Mouse (Mus musculus): ENCODE measurements around the gene Itfg2. TPM values are rescaled to one million over a fixed set of nuclear protein-coding genes. Genes with fewer than 3 reads are reported as not detected.
A peak's percentile ranks its signal among the peaks of the same experiment; 100 is the strongest.

The Itfg2 gene
- total and polyA plus RNA-seq, 2 experiments from 2014 or later, result 33.7 to 34.1 TPM

GRCm38 (mm10) chr6:128461606-128462005, 36.9 kb upstream of the Itfg2 start:
- Histone ChIP-seq H3K4me2 (ENCODE audit: low read depth, low read length) (no peak overlapping the region), H3K36me3 (ENCODE audit: insufficient read depth, low read length) (no peaks in the 10 kb centered on the region), H3K27me3 (ENCODE audit: insufficient read depth, low read length) (no peaks in the 10 kb centered on the region), H3K4me3 (ENCODE audit: low read length) (no peak overlapping the region), H3K4me1 (ENCODE audit: insufficient read depth, low read length) (no peaks in the 10 kb centered on the region), H3K27ac (no peak overlapping the region), H3K9me3 (ENCODE audit: low read length) (no peaks in the 10 kb centered on the region), H3K9ac (replicated peaks; ENCODE audit: low read length) (no peak overlapping the region)
- ATAC-seq, result no peak
- DNase-seq (ENCODE audit: low spot score), result no peak
- no peak for TF ChIP-seq CTCF (IDR thresholded peaks at IDR 0.05; ENCODE audit: low read depth)

GRCm38 (mm10) chr6:128460729-128461503, 36.2 kb upstream of the Itfg2 start:
- Histone ChIP-seq H3K9me3 (ENCODE audit: low read length) (no peaks in the 10 kb centered on the region), H3K27me3 (ENCODE audit: insufficient read depth, low read length) (no peaks in the 10 kb centered on the region), H3K4me3 (ENCODE audit: low read length) (no peak overlapping the region), H3K9ac (replicated peaks; ENCODE audit: low read length) (no peak overlapping the region), H3K4me2 (ENCODE audit: low read depth, low read length) (no peak overlapping the region), H3K36me3 (ENCODE audit: insufficient read depth, low read length) (no peaks in the 10 kb centered on the region), H3K27ac (no peak overlapping the region), H3K4me1 (ENCODE audit: insufficient read depth, low read length) (no peaks in the 10 kb centered on the region)
- no peak for TF ChIP-seq CTCF (IDR thresholded peaks at IDR 0.05; ENCODE audit: low read depth)
- WGBS, result 76% methylated on average over 14 of the region's 14 CpGs
- ATAC-seq (no peak), DNase-seq (ENCODE audit: low spot score) (no peak)

- WGBS, result 15% methylated on average over 2 of the region's 2 CpGs
- Histone ChIP-seq H3K4me1 (ENCODE audit: insufficient read depth, low read length) (no peaks in the 10 kb centered on the region), H3K36me3 (ENCODE audit: insufficient read depth, low read length) (no peaks in the 10 kb centered on the region), H3K4me2 (ENCODE audit: low read depth, low read length) (no peak overlapping the region), H3K27ac (no peak overlapping the region), H3K9ac (replicated peaks; ENCODE audit: low read length) (no peak overlapping the region), H3K4me3 (ENCODE audit: low read length) (no peak overlapping the region), H3K27me3 (ENCODE audit: insufficient read depth, low read length) (no peaks in the 10 kb centered on the region), H3K9me3 (ENCODE audit: low read length) (no peaks in the 10 kb centered on the region)
- ATAC-seq (no peak), DNase-seq (ENCODE audit: low spot score) (peak; percentile 10)
- no peak for TF ChIP-seq CTCF (IDR thresholded peaks at IDR 0.05; ENCODE audit: low read depth)
These were observed 35.6 kb upstream of the Itfg2 start for GRCm38 (mm10) chr6:128460321-128460720.

DNA sequence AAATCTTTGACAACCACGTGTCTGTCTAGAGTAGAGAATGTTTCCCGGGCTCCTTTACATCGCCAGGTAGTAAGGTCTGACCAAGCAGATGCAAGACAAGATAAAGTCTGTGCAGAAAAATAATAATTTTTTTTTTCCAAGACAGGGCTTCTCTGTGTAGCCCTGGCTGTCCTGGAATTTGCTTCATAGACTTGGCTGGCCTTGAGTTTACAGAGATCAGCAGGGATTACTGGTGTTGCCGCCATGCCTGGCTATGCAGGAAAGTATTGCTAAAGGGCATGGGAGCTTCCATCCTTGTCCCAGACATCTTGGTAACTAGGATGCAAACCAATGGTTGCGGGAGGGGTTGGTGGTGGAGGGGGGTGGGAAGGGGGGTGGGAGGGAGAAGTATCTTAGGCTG, 32.5 kb upstream of the Itfg2 start:
- Histone ChIP-seq H3K4me3 (ENCODE audit: low read length) (no peak overlapping the region), H3K27ac (no peak overlapping the region), H3K9ac (replicated peaks; ENCODE audit: low read length) (no peak overlapping the region), H3K9me3 (ENCODE audit: low read length) (no peaks in the 10 kb centered on the region), H3K4me1 (ENCODE audit: insufficient read depth, low read length) (no peaks in the 10 kb centered on the region), H3K36me3 (ENCODE audit: insufficient read depth, low read length) (no peaks in the 10 kb centered on the region), H3K27me3 (ENCODE audit: insufficient read depth, low read length) (no peaks in the 10 kb centered on the region), H3K4me2 (ENCODE audit: low read depth, low read length) (no peak overlapping the region)
- no peak for DNase-seq (ENCODE audit: low spot score)
- no peak for TF ChIP-seq CTCF (IDR thresholded peaks at IDR 0.05; ENCODE audit: low read depth)
- WGBS, result 74% methylated on average over 5 of the region's 5 CpGs
- ATAC-seq, result no peak

- DNase-seq (ENCODE audit: low spot score) (no peak), ATAC-seq (no peak)
- Histone ChIP-seq H3K27ac (no peak overlapping the region), H3K36me3 (ENCODE audit: insufficient read depth, low read length) (no peaks in the 10 kb centered on the region), H3K4me3 (ENCODE audit: low read length) (no peak overlapping the region), H3K4me2 (ENCODE audit: low read depth, low read length) (no peak overlapping the region), H3K9ac (replicated peaks; ENCODE audit: low read length) (no peak overlapping the region), H3K27me3 (ENCODE audit: insufficient read depth, low read length) (no peaks in the 10 kb centered on the region), H3K4me1 (ENCODE audit: insufficient read depth, low read length) (no peaks in the 10 kb centered on the region), H3K9me3 (ENCODE audit: low read length) (no peaks in the 10 kb centered on the region)
- no peak for TF ChIP-seq CTCF (IDR thresholded peaks at IDR 0.05; ENCODE audit: low read depth)
- 84% methylated on average over 12 of the region's 12 CpGs for WGBS
These were observed 31.3 kb upstream of the Itfg2 start for GRCm38 (mm10) chr6:128455835-128456605.

GRCm38 (mm10) chr6:128447063-128447462, 22.3 kb upstream of the Itfg2 start:
- WGBS, result 94% methylated on average over 5 of the region's 5 CpGs
- ATAC-seq (no peak), DNase-seq (ENCODE audit: low spot score) (no peak)
- no peak overlapping the region for H3K27ac ChIP-seq
- peaks cover 5% of the 10 kb centered on the region for H3K4me1 ChIP-seq (ENCODE audit: insufficient read depth, low read length)
- H3K9ac ChIP-seq (replicated peaks; ENCODE audit: low read length), result no peak overlapping the region
- no peaks in the 10 kb centered on the region for H3K36me3 ChIP-seq (ENCODE audit: insufficient read depth, low read length)
- H3K27me3 ChIP-seq (ENCODE audit: insufficient read depth, low read length), result no peaks in the 10 kb centered on the region
- H3K4me3 ChIP-seq (ENCODE audit: low read length), result no peak overlapping the region
- TF ChIP-seq CTCF (IDR thresholded peaks at IDR 0.05; ENCODE audit: low read depth), result no peak
- no peaks in the 10 kb centered on the region for H3K9me3 ChIP-seq (ENCODE audit: low read length)
- H3K4me2 ChIP-seq (ENCODE audit: low read depth, low read length), result no peak overlapping the region
